Mouse (Mus musculus): ENCODE data around the gene Cc2d2a. TPM values are rescaled to one million over a fixed set of nuclear protein-coding genes. Genes with fewer than 3 reads are reported as not detected.

The Cc2d2a gene
- 2.3 and 5.5 TPM in 2 replicates for polyA plus RNA-seq (2012; rRNA removed; ENCODE audit: low replicate concordance)

DNA sequence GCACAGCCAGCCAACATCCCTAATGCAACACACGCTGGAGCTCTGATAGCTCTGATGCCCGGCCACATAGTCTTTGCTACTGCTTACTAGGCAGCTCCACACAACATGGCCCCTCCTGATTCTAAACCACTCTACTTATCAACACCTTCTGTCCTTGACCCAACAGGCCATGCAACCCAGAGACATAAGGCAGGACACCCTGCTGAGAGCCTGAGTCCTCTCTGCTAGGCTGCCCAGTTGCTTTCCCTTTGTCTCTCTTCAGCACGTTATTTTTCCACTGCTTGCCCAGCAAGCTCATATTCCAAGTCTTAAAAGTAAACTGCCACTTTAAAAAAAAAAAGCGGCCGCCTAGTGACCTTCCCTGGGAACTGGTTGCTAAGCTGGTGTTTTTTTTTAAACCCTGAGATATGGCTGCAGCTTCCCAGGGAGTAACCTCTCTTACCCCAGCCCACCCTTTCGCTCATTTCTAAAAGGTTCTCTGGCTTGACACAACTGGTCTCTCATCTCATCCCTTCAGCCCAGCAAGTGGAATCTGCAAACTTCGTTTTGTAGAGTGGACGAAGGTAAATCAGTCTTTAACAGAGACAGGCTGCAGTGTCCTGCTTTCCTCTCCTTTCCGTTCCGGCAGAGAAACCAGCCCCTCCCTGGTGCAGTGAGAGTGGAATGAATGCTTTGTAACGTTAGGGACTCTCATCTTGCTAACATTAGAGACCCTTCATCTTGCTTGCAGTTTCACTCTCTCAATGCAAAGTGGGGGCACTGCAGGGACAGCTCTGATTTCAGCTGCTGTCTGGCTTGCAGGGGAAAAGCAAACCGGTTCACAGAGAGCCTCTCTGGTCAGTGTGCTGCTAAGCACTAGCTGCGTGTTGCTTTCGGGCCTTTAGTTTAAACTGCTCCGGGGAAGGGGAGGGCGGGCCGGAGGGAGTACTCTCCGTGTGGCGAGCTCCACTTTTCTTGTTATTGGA lies at the start of gene Cc2d2a:
Gene Cc2d2a (plus strand): TSS at position 350 of the 965 bp plus-strand sequence.

Other genes starting within 250 kb of the Cc2d2a start
- gene C1qtnf7, start 146.8 kb upstream of the Cc2d2a start, polyA plus RNA-seq (2012; rRNA removed; ENCODE audit: low replicate concordance): 2.3 and 6.3 TPM in 2 replicates
- 6.5 and 6.7 TPM in 2 replicates for gene Bst1, start 156.5 kb downstream of the Cc2d2a start, polyA plus RNA-seq (2012; rRNA removed; ENCODE audit: low replicate concordance)
- 16.3 and 33.0 TPM in 2 replicates for gene Fbxl5, start 159.3 kb downstream of the Cc2d2a start, polyA plus RNA-seq (2012; rRNA removed; ENCODE audit: low replicate concordance)
- 13.2 and 15.5 TPM in 2 replicates for gene Cd38, start 206.2 kb downstream of the Cc2d2a start, polyA plus RNA-seq (2012; rRNA removed; ENCODE audit: low replicate concordance)

All from mammary gland, adult 2 months (tissue).